Mouse (Mus musculus) activated CD4-positive, CD25-positive, alpha-beta regulatory T cell (primary cell): ENCODE data around the gene Gm13040. TPM values are rescaled to one million over a fixed set of nuclear protein-coding genes. Genes with fewer than 3 reads are reported as not detected.

Source experiments
- polyA plus RNA-seq, 2 experiments: library from polyadenylated mRNA; unstranded; fragments of 100-300 nt; shearing (Covaris generic); gene quantifications; one replicate each; pipeline ENCODE4 v1.2.1; 2017

Gm13040 gene
- polyA plus RNA-seq: not detected

DNA sequence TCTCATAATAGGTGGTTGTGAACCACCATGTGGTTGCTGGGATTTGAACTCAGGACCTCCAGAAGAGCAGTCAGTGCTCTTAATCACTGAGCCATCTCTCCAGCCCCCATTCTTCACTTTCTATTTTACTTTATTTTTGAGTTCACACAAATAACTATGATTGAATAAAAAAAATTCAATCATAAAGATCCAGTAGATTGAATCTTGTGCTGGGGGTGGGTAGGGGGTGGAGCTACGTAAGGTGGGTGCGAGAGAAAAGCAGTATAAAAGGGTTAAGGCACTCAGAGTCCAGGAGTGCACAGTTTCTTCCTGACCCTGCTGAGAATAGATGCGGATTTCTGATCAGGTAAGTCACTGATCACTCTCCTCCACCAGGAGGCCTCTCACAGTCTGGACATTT is at the start of gene Gm13040:
Gene Gm13040, plus strand, starts transcription at position 301 of the 400 bp plus-strand sequence.

DNA sequence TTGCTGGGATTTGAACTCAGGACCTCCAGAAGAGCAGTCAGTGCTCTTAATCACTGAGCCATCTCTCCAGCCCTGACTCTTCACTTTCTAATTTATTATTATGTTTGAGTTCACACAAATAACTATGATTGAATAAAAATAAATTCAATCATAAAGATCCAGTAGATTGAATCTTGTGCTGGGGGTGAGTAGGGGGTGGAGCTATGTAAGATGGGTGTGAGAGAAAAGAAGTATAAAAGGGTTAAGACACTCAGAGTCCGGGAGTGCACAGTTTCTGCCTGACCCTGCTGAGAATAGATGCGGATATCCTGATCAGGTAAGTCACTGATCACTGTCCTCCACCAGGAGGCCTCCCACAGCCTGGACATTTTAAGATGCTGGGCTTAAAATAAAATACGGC is 24.7 kb upstream of the Gm13040 start, which contains the start of gene Gm13043:
Gene Gm13043, plus strand, starts transcription at position 301 of the 400 bp plus-strand sequence.

DNA sequence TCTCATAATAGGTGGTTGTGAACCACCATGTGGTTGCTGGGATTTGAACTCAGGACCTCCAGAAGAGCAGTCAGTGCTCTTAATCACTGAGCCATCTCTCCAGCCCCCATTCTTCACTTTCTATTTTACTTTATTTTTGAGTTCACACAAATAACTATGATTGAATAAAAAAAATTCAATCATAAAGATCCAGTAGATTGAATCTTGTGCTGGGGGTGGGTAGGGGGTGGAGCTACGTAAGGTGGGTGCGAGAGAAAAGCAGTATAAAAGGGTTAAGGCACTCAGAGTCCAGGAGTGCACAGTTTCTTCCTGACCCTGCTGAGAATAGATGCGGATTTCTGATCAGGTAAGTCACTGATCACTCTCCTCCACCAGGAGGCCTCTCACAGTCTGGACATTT is 15.6 kb downstream of the Gm13040 start, which contains the start of the genes BC080695 and Gm13057:
Gene BC080695, plus strand, starts transcription at position 301 of the 400 bp plus-strand sequence.
Gene Gm13057, plus strand, starts transcription at position 310 of the 400 bp plus-strand sequence.

Other genes with a start within 250 kb of the Gm13040 start
- gene Pdpn, start 236.4 kb upstream of the Gm13040 start, polyA plus RNA-seq: under 1 TPM in 1 of 2 experiments, not detected in 1; 0.18 TPM
- not detected for gene Lrrc38, start 186.2 kb upstream of the Gm13040 start, polyA plus RNA-seq
- gene Pramel1, start 141.5 kb upstream of the Gm13040 start, polyA plus RNA-seq: not detected
- 10 to 100 TPM; 27.7 to 37.0 TPM for gene Pramef8, start 123.5 kb upstream of the Gm13040 start, polyA plus RNA-seq
- gene Oog4, start 85.6 kb upstream of the Gm13040 start, polyA plus RNA-seq: not detected
- not detected for gene Gm13043, start 24.6 kb upstream of the Gm13040 start, polyA plus RNA-seq
- under 1 TPM in 1 of 2 experiments, not detected in 1; 0.22 TPM for gene BC080695, start 15.7 kb downstream of the Gm13040 start, polyA plus RNA-seq
- not detected for gene Gm13057, start 15.8 kb downstream of the Gm13040 start, polyA plus RNA-seq
- under 1 TPM in 1 of 2 experiments, not detected in 1; 0.11 TPM for gene Gm13083, start 79.0 kb downstream of the Gm13040 start, polyA plus RNA-seq
- gene Gm13088, start 121.3 kb downstream of the Gm13040 start, polyA plus RNA-seq: not detected
- gene Gm13089, start 166.8 kb downstream of the Gm13040 start, polyA plus RNA-seq: under 1 TPM in 1 of 2 experiments, not detected in 1; 0.12 TPM
- gene Gm13078, start 183.5 kb downstream of the Gm13040 start, polyA plus RNA-seq: under 1 TPM in 1 of 2 experiments, not detected in 1; 0.11 TPM